Mouse (Mus musculus) embryonic facial prominence, embryonic 14.5 days (tissue): Measurements from ENCODE around the gene Gm49395. TPM values are rescaled to one million over a fixed set of nuclear protein-coding genes. Genes with fewer than 3 reads are reported as not detected.
A peak's percentile ranks its signal among the peaks of the same experiment; 100 is the strongest.

ENCODE experiments used
- ATAC-seq: fragments of 200-750 bp; cut with Nextera tagmentation; 2 replicates; pipeline ENCODE4 v1.8.0; 2017; ENCODE audit warnings: low read depth, moderate number of reproducible peaks, moderate TSS enrichment
- DNase-seq: peaks from one replicate; pipeline ENCODE4 v3.0.0-alpha.2; 2015; ENCODE audit warnings: low spot score
- H3K27ac ChIP-seq: fragments of 300-500 bp; sonication (generic); replicated peaks from 2 replicates; pipeline ENCODE4 v1.5.1; 2014; ENCODE audit warnings: low read depth, mild to moderate bottlenecking, low read length, moderate library complexity
- H3K27me3 ChIP-seq: fragments of 300-500 bp; sonication (generic); replicated peaks from 2 replicates; pipeline ENCODE4 v1.6.1; 2014; ENCODE audit warnings: low read length; ENCODE audit not compliant: control insufficient read depth, insufficient read depth
- H3K36me3 ChIP-seq: fragments of 300-500 bp; sonication (generic); 2 replicates; pipeline ENCODE4 v1.6.1; 2014; ENCODE audit warnings: low read length, mixed read lengths; ENCODE audit not compliant: control insufficient read depth, insufficient read depth
- H3K4me1 ChIP-seq: fragments of 300-500 bp; sonication (generic); 2 replicates; pipeline ENCODE4 v1.6.1; 2014; ENCODE audit warnings: antibody characterized with exemption, low read length; ENCODE audit not compliant: control insufficient read depth, insufficient read depth
- H3K4me2 ChIP-seq: fragments of 300-500 bp; sonication (generic); 2 replicates; pipeline ENCODE4 v1.6.1; 2014; ENCODE audit warnings: low read depth, mild to moderate bottlenecking, low read length, moderate library complexity, mixed read lengths
- H3K4me3 ChIP-seq: fragments of 300-500 bp; sonication (generic); 2 replicates; pipeline ENCODE4 v1.5.1; 2014; ENCODE audit warnings: low read depth, mild to moderate bottlenecking, low read length
- H3K9ac ChIP-seq: fragments of 300-500 bp; sonication (generic); 2 replicates; pipeline ENCODE4 v1.6.1; 2014; ENCODE audit warnings: low read depth, mild to moderate bottlenecking, low read length, moderate library complexity, mixed read lengths
- H3K9me3 ChIP-seq: fragments of 300-500 bp; sonication (generic); 2 replicates; pipeline ENCODE4 v1.6.1; 2016; ENCODE audit warnings: low read length; ENCODE audit not compliant: control insufficient read depth
- WGBS: fragments of 180-500 bp; shearing (Covaris S2); extraction: QIAGEN DNeasy Blood & Tissue Kit; methylation state at CpG from one replicate; pipeline ENCODE4 v1.1.7; 2014; 5-methylcytosine and 5-hydroxymethylcytosine counted together
- polyA plus RNA-seq: library from polyadenylated mRNA; unstranded; fragments of >200 nt; fragmentation: Nextera tagmentation; extraction: Ambion mirVana; gene quantifications from 2 replicates; pipeline ENCODE4 v1.2.1, GENCODE M21; 2014

The Gm49395 gene
- polyA plus RNA-seq, 1 experiment from 2014 or later: 4.7 TPM

DNA sequence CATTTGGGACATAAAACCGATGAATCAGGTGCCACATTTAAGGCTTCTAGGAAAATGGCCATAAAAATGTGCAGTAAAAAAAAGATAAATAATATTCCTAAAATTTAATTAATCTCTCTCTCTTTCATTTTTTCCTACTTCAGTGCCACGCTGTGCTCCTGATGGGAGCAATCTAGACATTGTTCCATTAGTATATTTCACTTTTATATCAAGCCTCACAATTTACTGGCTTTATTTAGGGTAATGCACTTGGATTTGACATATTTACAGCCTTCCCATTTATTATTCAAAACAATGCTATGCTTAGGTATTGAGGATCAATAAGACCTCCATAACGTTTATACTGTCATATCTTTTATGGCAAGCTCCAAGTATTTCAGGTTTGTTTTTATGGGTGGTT is 76.3 kb downstream of the Gm49395 start:
- DNase-seq: no peak
- H3K27ac ChIP-seq: no peak overlapping the region
- H3K36me3 ChIP-seq: no peaks in the 10 kb centered on the region
- H3K9me3 ChIP-seq: no peaks in the 10 kb centered on the region
- WGBS: 84% methylated on average over 3 of the region's 3 CpGs
- H3K4me3 ChIP-seq: no peak overlapping the region
- H3K27me3 ChIP-seq: no peaks in the 10 kb centered on the region
- H3K4me2 ChIP-seq: no peak overlapping the region
- H3K9ac ChIP-seq: no peak overlapping the region
- ATAC-seq: no peak
- no peaks in the 10 kb centered on the region for H3K4me1 ChIP-seq

DNA sequence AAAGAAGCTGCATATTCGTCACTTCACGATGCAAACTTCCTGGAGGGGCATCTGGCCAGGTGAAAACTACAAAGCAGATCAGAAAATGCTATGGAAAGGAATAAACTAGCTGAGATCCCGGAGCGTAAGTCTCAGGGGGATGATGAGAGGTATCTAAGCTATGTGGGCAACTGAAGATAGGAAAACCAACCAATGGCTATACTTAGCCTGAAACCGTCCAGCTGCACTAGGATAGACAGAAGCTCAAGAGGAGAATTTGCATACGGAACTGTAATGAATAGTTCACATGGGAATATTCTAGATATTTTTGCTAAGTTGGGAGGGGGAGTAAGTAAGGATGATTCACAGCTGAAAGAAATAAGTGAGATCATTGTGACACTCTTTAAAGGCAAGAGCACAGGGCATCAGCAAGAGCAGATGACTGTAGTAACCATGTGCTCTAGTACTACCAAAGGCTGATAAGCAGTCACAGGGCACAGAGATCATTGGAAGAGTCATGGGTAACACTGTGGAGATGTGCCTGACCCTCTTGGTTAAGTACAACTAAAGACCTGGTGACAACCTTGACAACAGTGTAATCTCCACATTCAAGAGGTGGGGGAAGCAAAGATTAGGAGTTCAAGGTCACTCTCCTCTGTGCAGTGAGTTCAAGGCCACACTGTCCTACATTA is 79.5 kb downstream of the Gm49395 start:
- 74% methylated on average over 6 of the region's 6 CpGs for WGBS
- H3K9me3 ChIP-seq: no peaks in the 10 kb centered on the region

DNA sequence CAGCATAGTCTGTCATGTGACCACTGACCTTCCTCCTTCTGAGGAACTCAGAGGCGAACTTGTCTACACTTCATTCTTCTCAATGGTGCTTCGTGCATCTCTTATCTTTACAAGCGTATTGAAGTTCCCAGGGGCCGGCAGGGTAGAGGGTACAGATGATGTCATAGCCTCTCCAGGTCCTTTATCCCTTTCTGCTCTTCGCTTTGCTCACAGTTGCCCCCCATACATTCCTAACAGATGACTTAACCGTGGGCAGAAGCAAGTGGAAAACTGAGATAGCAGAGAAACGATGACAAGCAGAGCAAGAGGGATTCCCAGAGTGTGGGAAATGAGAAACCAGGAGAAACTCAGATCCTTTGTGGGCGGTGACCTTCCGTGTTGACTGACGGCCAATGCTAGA is 80.3 kb downstream of the Gm49395 start:
- WGBS: 69% methylated on average over 10 of the region's 10 CpGs
- H3K36me3 ChIP-seq: no peaks in the 10 kb centered on the region

More for the DNA sequence above, 79.5 kb downstream of the Gm49395 start:
- Histone ChIP-seq H3K4me2 (no peak overlapping the region), H3K9ac (no peak overlapping the region), H3K27ac (no peak overlapping the region), H3K36me3 (no peaks in the 10 kb centered on the region), H3K4me3 (no peak overlapping the region), H3K4me1 (no peaks in the 10 kb centered on the region), H3K27me3 (no peaks in the 10 kb centered on the region)
- ATAC-seq (no peak), DNase-seq (no peak)

GRCm38 (mm10) chr13:115020727-115021126 is 81.0 kb downstream of the Gm49395 start:
- no peaks in the 10 kb centered on the region for H3K27me3 ChIP-seq
- ATAC-seq (no peak), DNase-seq (no peak)
- H3K4me3 ChIP-seq: no peak overlapping the region
- WGBS: 97% methylated on average over 4 of the region's 4 CpGs
- H3K9me3 ChIP-seq: no peaks in the 10 kb centered on the region
- H3K36me3 ChIP-seq: no peaks in the 10 kb centered on the region
- H3K9ac ChIP-seq: no peak overlapping the region
- H3K4me1 ChIP-seq: no peaks in the 10 kb centered on the region
- H3K4me2 ChIP-seq: no peak overlapping the region
- no peak overlapping the region for H3K27ac ChIP-seq

More for the DNA sequence above, 80.3 kb downstream of the Gm49395 start:
- Histone ChIP-seq H3K9me3 (no peaks in the 10 kb centered on the region), H3K4me3 (no peak overlapping the region), H3K4me1 (no peaks in the 10 kb centered on the region), H3K27me3 (no peaks in the 10 kb centered on the region), H3K9ac (no peak overlapping the region), H3K27ac (no peak overlapping the region), H3K4me2 (no peak overlapping the region)
- no peak for DNase-seq
- no peak for ATAC-seq

DNA sequence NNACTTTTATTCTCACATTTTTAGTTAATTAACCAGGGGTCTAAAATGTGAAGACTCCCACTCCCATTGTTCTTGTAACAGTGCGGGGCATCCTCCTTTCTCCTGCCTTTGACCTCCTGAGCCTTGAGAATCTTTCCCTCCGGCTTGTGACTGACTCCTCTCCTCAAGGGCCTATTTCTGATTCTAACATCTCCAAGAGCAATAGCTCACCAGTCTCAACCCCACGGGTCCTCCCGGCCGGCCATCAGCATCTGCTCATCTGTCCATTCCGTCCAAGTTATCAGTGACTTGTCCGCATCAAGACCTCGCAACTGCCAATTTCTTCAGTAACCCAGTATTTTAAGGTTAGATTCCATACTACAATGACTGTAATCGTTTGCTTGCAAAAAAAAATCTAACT is 84.2 kb downstream of the Gm49395 start:
- DNase-seq: no peak
- Histone ChIP-seq H3K4me3 (no peak overlapping the region), H3K9me3 (no peaks in the 10 kb centered on the region), H3K36me3 (no peaks in the 10 kb centered on the region), H3K4me2 (no peak overlapping the region), H3K27ac (no peak overlapping the region), H3K4me1 (no peaks in the 10 kb centered on the region), H3K9ac (no peak overlapping the region), H3K27me3 (no peaks in the 10 kb centered on the region)
- WGBS: 96% methylated on average over 9 of the region's 9 CpGs
- no peak for ATAC-seq

GRCm38 (mm10) chr13:115011547-115011946 is 90.2 kb downstream of the Gm49395 start:
- H3K27me3 ChIP-seq: no peaks in the 10 kb centered on the region
- H3K27ac ChIP-seq: no peak overlapping the region
- no peak for ATAC-seq
- no peak overlapping the region for H3K4me3 ChIP-seq
- WGBS: 58% methylated on average over 6 of the region's 6 CpGs
- no peak overlapping the region for H3K4me2 ChIP-seq
- H3K36me3 ChIP-seq: no peaks in the 10 kb centered on the region
- no peak overlapping the region for H3K9ac ChIP-seq
- H3K4me1 ChIP-seq: no peaks in the 10 kb centered on the region
- no peaks in the 10 kb centered on the region for H3K9me3 ChIP-seq
- no peak for DNase-seq

- Histone ChIP-seq H3K4me1 (no peaks in the 10 kb centered on the region; the same call in 1 of the 2 replicates), H3K4me3 (no peak overlapping the region), H3K27me3 (no peaks in the 10 kb centered on the region), H3K27ac (no peak overlapping the region; the same call in 1 of the 2 replicates), H3K9ac (no peak overlapping the region), H3K4me2 (no peak overlapping the region), H3K36me3 (no peaks in the 10 kb centered on the region), H3K9me3 (no peaks in the 10 kb centered on the region)
- 35% methylated on average over 9 of the region's 9 CpGs for WGBS
- DNase-seq: peak; percentile 32
- 0 out of 2 replicates have a peak, but pooled peaks have one; percentile 41 for ATAC-seq
Measured at GRCm38 (mm10) chr13:115006213-115006835, 95.4 kb downstream of the Gm49395 start.

DNA sequence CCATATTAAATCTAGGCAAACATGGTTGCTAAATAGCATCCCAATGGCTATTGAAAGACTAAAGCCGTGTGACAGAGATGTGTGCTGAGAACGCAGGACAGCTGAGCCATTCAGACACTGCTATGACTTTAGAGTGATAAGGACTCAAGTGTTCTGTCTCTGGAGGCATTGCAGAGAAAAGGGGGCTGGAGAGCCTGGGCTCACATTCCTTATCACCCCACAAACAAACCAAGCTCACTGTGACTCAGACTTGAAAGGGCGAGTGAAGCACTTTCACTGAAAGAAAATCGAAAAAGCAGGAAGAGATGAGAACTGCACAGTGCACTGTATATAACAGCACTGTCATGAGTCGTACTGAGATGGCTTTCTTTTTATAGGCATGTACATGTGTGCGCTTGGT is 96.4 kb downstream of the Gm49395 start:
- Histone ChIP-seq H3K9ac (no peak overlapping the region), H3K4me3 (no peak overlapping the region), H3K4me2 (no peak overlapping the region), H3K9me3 (no peaks in the 10 kb centered on the region), H3K27ac (no peak overlapping the region), H3K4me1 (no peaks in the 10 kb centered on the region; the same call in 1 of the 2 replicates), H3K27me3 (no peaks in the 10 kb centered on the region), H3K36me3 (no peaks in the 10 kb centered on the region)
- DNase-seq: no peak
- WGBS: 80% methylated on average over 6 of the region's 6 CpGs
- no peak for ATAC-seq
